10 mouse cellular contexts compared by ENCODE assay signal in the genomic region with DNA sequence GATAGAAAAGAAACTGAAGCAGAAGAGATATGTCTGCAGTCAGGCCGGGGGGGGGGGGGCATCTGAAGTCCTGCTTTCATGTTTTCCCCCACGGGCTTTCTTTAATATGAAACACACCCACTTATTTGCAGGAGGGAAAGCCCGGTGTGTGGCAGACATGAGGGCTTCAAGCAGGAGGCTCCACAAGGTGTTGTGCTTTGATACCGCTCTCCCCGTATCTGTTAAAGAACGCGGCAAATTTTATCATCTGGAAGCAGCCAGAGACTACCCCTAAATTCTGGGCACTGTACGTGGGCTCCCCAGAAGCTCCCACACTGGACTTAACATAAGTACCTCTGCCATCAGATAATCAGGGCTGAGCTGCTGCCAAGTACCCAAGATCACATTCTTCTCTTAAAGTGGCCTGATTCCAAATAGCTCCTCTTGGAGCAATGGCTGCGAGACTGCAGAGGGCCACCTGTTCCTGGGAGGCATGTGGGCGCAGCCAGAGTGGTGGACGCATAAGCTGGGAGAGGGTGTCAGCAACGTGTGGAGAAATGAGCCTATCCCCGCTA. TPM values are rescaled to one million over a fixed set of nuclear protein-coding genes. Genes with fewer than 3 reads are reported as not detected.
DNase-seq lines count a peak whose midpoint lies in the region; ATAC-seq lines count a peak whose summit lies in the region.
"Had no signal": no experiment of that assay in that cellular context is flagged by ENCODE, and none has a peak within 500 bp of the region (broad histone marks: within the 10 kb centered on the region; RNA-seq: fewer than 3 reads in every experiment).

No protein-coding gene starts in this region.

- H3K4me3 ChIP-seq in heart, embryonic 14.5 days (ENCODE audit: control insufficient read depth in 1 of 2, insufficient read depth in 1 of 2, low read depth in 1 of 2, low read length in 2 of 2): no peak overlapping the region
- H3K4me3 ChIP-seq in midbrain, embryonic 13.5 days (replicated peaks): no peak overlapping the region
- H3K4me3 ChIP-seq: embryonic facial prominence, embryonic 15.5 days had no signal

- H3K4me1 ChIP-seq in heart, embryonic 14.5 days (ENCODE audit: control insufficient read depth in 2 of 2, insufficient read depth in 2 of 2, low read length in 2 of 2): peaks cover 35 to 43% of the 10 kb centered on the region in 2 experiments
- H3K4me1 ChIP-seq in midbrain, embryonic 13.5 days (replicated peaks): peaks cover 12% of the 10 kb centered on the region; the same call in 1 of the 2 replicates

- no peaks in the 10 kb centered on the region for H3K36me3 ChIP-seq in heart, embryonic 14.5 days (ENCODE audit: control insufficient read depth, insufficient read depth, low read length)
- no peaks in the 10 kb centered on the region for H3K36me3 ChIP-seq in midbrain, embryonic 13.5 days
- H3K36me3 ChIP-seq: embryonic facial prominence, embryonic 15.5 days had no signal

- H3K4me2 ChIP-seq in heart, embryonic 14.5 days (ENCODE audit: low read length): peak overlapping the region; percentile 32
- H3K4me2 ChIP-seq in midbrain, embryonic 13.5 days (replicated peaks): no peak overlapping the region
- H3K4me2 ChIP-seq: embryonic facial prominence, embryonic 15.5 days had no signal

- no peaks in the 10 kb centered on the region for H3K9me3 ChIP-seq in heart, embryonic 14.5 days (ENCODE audit: control insufficient read depth, low read length)
- H3K9me3 ChIP-seq in midbrain, embryonic 13.5 days: no peaks in the 10 kb centered on the region
- H3K9me3 ChIP-seq: embryonic facial prominence, embryonic 15.5 days had no signal

- WGBS in heart, embryonic 14.5 days: 43% methylated on average over 13 of the region's 13 CpGs
- WGBS in midbrain, embryonic 13.5 days: 78% methylated on average over 13 of the region's 13 CpGs

- no peak overlapping the region for H3K9ac ChIP-seq in heart, embryonic 14.5 days (ENCODE audit: low read length)
- H3K9ac ChIP-seq in midbrain, embryonic 13.5 days (replicated peaks): no peak overlapping the region
- H3K9ac ChIP-seq: embryonic facial prominence, embryonic 15.5 days had no signal

- no peak for ATAC-seq in heart, embryonic 14.5 days (ENCODE audit: insufficient number of reproducible peaks, insufficient read depth, low FRiP score, low read depth)
- ATAC-seq in granulocyte monocyte progenitor cell, adult 5-6 weeks (replicated peaks; ENCODE audit: poor library complexity, severe bottlenecking): no peak
- ATAC-seq in midbrain, embryonic 13.5 days: no peak

- H3K27ac ChIP-seq in heart, embryonic 14.5 days (replicated peaks in 1 of 2; ENCODE audit: control insufficient read depth in 1 of 2, insufficient read depth in 1 of 2, low read depth in 2 of 2, low read length in 2 of 2): no peak overlapping the region
- H3K27ac ChIP-seq in midbrain, embryonic 13.5 days: no peak overlapping the region
- H3K27ac ChIP-seq: embryonic facial prominence, embryonic 15.5 days; kidney, postnatal 0 days had no signal

- no peaks in the 10 kb centered on the region for H3K27me3 ChIP-seq in heart, embryonic 14.5 days (ENCODE audit: control insufficient read depth, insufficient read depth, low read length)
- H3K27me3 ChIP-seq in midbrain, embryonic 13.5 days: no peaks in the 10 kb centered on the region
- H3K27me3 ChIP-seq: embryonic facial prominence, embryonic 15.5 days had no signal

- no peak for DNase-seq in heart, adult 8-10 months (ENCODE audit: low spot score)
- peak; percentile 61 for DNase-seq in spleen, adult 12 weeks (ENCODE audit: low spot score)
- DNase-seq in spleen, adult 18-20 months: no peak
- peak; percentile 86 for DNase-seq in liver
- no peak for DNase-seq in urinary bladder, postnatal 4 days (ENCODE audit: low spot score in 2 of 2)

RNA-seq across cellular contexts. Expression of a gene that starts 39.7 kb away (rescaled TPM):
- 7.4 and 8.0 TPM in 2 replicates for polyA plus RNA-seq in heart, embryonic 14.5 days (2014; fragmentation: Nextera tagmentation; extraction: Ambion mirVana)
- total RNA-seq in heart, adult 8-10 months (2022): 10 to 100 TPM; 91.9 to 98.2 (median 95.8) TPM
- 0.02 and 0.04 TPM in 2 replicates for total RNA-seq in granulocyte monocyte progenitor cell, adult 5-6 weeks (2014; fragmentation: Nextera tagmentation)
- 0.26 and 0.93 TPM in 2 replicates for total RNA-seq in granulocyte monocyte progenitor cell, adult 5-6 weeks (2017)
- 1.1 TPM in 2 replicates for polyA plus RNA-seq in midbrain, embryonic 13.5 days (2015; fragmentation: Nextera tagmentation; extraction: Ambion mirVana)

Comparison
In these comparisons a context has a peak if more than half of its experiments do, and no peak if none do; other contexts are left out.
1. DNase-seq: peak in spleen, adult 12 weeks (single experiment) and liver (single experiment); none in heart, adult 8-10 months (single experiment), spleen, adult 18-20 months (0 of 2) and urinary bladder, postnatal 4 days (0 of 2).
2. RNA of a gene that starts 39.7 kb away (total RNA-seq): 91.9 to 98.2 TPM in heart, adult 8-10 months; 0.02 to 0.93 TPM in granulocyte monocyte progenitor cell, adult 5-6 weeks; every median in the first group is over 10 times any median in the second.